Mouse (Mus musculus) kidney, adult 2 months (tissue): ENCODE data around the gene Vmn1r237. TPM values are rescaled to one million over a fixed set of nuclear protein-coding genes. Genes with fewer than 3 reads are reported as not detected.

Experiments used
- DNase-seq: peaks from one replicate; pipeline ENCODE4 v3.0.0; 2021
- H3K27ac ChIP-seq: fragments of 200-500 bp; 2 replicates; pipeline ENCODE4 v1.5.1; 2012; ENCODE audit warnings: low read depth, low read length, control low read depth, inconsistent platforms; ENCODE audit not compliant: insufficient read depth
- H3K27me3 ChIP-seq: fragments of 200-500 bp; replicated peaks from 2 replicates; pipeline ENCODE4 v1.6.1; 2012; ENCODE audit warnings: mild to moderate bottlenecking, moderate library complexity, low read length, inconsistent platforms; ENCODE audit not compliant: control insufficient read depth, insufficient read depth
- H3K36me3 ChIP-seq: fragments of 200-500 bp; 2 replicates; pipeline ENCODE4 v1.6.1; 2012; ENCODE audit warnings: mild to moderate bottlenecking, moderate library complexity, low read length, inconsistent platforms; ENCODE audit not compliant: control insufficient read depth, insufficient read depth
- H3K4me1 ChIP-seq: fragments of 200-500 bp; 2 replicates; pipeline ENCODE4 v1.6.1; 2011; ENCODE audit warnings: low read length; ENCODE audit not compliant: control insufficient read depth, insufficient read depth
- H3K4me3 ChIP-seq: fragments of 200-500 bp; 2 replicates; pipeline ENCODE4 v1.5.1; 2011; ENCODE audit warnings: mild to moderate bottlenecking, low read depth, low read length, control low read depth; ENCODE audit not compliant: insufficient read depth
- CTCF ChIP-seq: fragments of 200-500 bp; conservative IDR thresholded peaks from 2 replicates; pipeline ENCODE4 v1.5.1; 2011; ENCODE audit warnings: low read depth, mild to moderate bottlenecking, control low read depth, low read length, moderate library complexity, mixed read lengths; ENCODE audit not compliant: insufficient read depth, insufficient read length
- POLR2A ChIP-seq: fragments of 200-500 bp; IDR thresholded peaks from one replicate; pipeline ENCODE4 v1.6.1; 2011; ENCODE audit warnings: low read depth, low read length, control low read depth
- WGBS: fragments of 180-500 bp; shearing (Covaris S2); methylation state at CpG from one replicate; pipeline ENCODE4 v1.1.7; 2018; 5-methylcytosine and 5-hydroxymethylcytosine counted together
- polyA plus RNA-seq: library from polyadenylated mRNA; depleted of rRNA; stranded (reverse); fragments of >200 nt; gene quantifications from 2 replicates; pipeline ENCODE4 v1.2.3, GENCODE M21; 2012; rRNA removed

The Vmn1r237 gene
- polyA plus RNA-seq: not detected in 2 replicates

- no peak within 1 kb of the TSS for H3K4me3 ChIP-seq
- H3K27ac ChIP-seq: no peak within 1 kb of the TSS
- H3K27me3 ChIP-seq: no peaks in the 10 kb centered on the region
- no peaks in the 10 kb centered on the region for H3K36me3 ChIP-seq
- H3K4me1 ChIP-seq: no peaks in the 10 kb centered on the region
- no peak for TF ChIP-seq POLR2A
- TF ChIP-seq CTCF: no peak
- DNase-seq: no peak
Observed at GRCm38 (mm10) chr17:21311565-21311964, at the start of gene Vmn1r237. Vmn1r237 (plus strand) TSS chr17:21311865.

- WGBS: 10% methylated on average over 4 of the region's 4 CpGs
- H3K36me3 ChIP-seq: no peaks in the 10 kb centered on the region
- no peak overlapping the region for H3K27ac ChIP-seq
- peak; percentile 74 for DNase-seq
- H3K4me1 ChIP-seq: no peaks in the 10 kb centered on the region
- no peaks in the 10 kb centered on the region for H3K27me3 ChIP-seq
- TF ChIP-seq POLR2A: no peak
- peak; percentile 25; the same call in 1 of the 2 replicates for TF ChIP-seq CTCF
- no peak overlapping the region for H3K4me3 ChIP-seq
Observed at GRCm38 (mm10) chr17:21272103-21272502, 39.6 kb upstream of the Vmn1r237 start.

- no peak for DNase-seq
- Histone ChIP-seq H3K27ac (no peak within 1 kb of the TSS), H3K36me3 (no peaks in the 10 kb centered on the region), H3K4me1 (no peaks in the 10 kb centered on the region), H3K27me3 (no peaks in the 10 kb centered on the region), H3K4me3 (no peak within 1 kb of the TSS)
- 72% methylated on average over 3 of the region's 3 CpGs for WGBS
- TF ChIP-seq POLR2A (no peak), CTCF (no peak)
Observed at GRCm38 (mm10) chr17:21282642-21283041, 29.0 kb upstream of the Vmn1r237 start, which contains the start of gene Vmn1r236. Vmn1r236 (plus strand) TSS chr17:21282942.

- no peak for DNase-seq
- TF ChIP-seq POLR2A (no peak), CTCF (no peak)
- H3K27me3 ChIP-seq: no peaks in the 10 kb centered on the region
- H3K27ac ChIP-seq: no peak overlapping the region
- no peak overlapping the region for H3K4me3 ChIP-seq
- no peaks in the 10 kb centered on the region for H3K4me1 ChIP-seq
- H3K36me3 ChIP-seq: no peaks in the 10 kb centered on the region
Observed at GRCm38 (mm10) chr17:21284395-21284794, 27.3 kb upstream of the Vmn1r237 start.

- DNase-seq: no peak
- TF ChIP-seq POLR2A (no peak), CTCF (no peak)
- Histone ChIP-seq H3K4me1 (no peaks in the 10 kb centered on the region), H3K27me3 (no peaks in the 10 kb centered on the region), H3K27ac (no peak overlapping the region), H3K36me3 (no peaks in the 10 kb centered on the region), H3K4me3 (no peak overlapping the region)
Observed at GRCm38 (mm10) chr17:21289695-21290094, 22.0 kb upstream of the Vmn1r237 start.

Other genes with a start within 250 kb of the Vmn1r237 start
- not detected in 2 replicates for gene Vmn1r234, start 85.8 kb upstream of the Vmn1r237 start, polyA plus RNA-seq
- not detected in 2 replicates for gene Vmn1r235, start 55.5 kb upstream of the Vmn1r237 start, polyA plus RNA-seq
- not detected in 2 replicates for gene Vmn1r236, start 28.9 kb upstream of the Vmn1r237 start, polyA plus RNA-seq
- 0.24 and 0.42 TPM in 2 replicates for gene Zfp677, start 71.9 kb downstream of the Vmn1r237 start, polyA plus RNA-seq
- 0.76 and 0.80 TPM in 2 replicates for gene Zfp54, start 111.4 kb downstream of the Vmn1r237 start, polyA plus RNA-seq
- 0.64 and 1.1 TPM in 2 replicates for gene Zfp51, start 138.5 kb downstream of the Vmn1r237 start, polyA plus RNA-seq
- 1.0 and 1.2 TPM in 2 replicates for gene Zfp53, start 177.1 kb downstream of the Vmn1r237 start, polyA plus RNA-seq
- 0.39 and 0.81 TPM in 2 replicates for gene Zfp52, start 223.7 kb downstream of the Vmn1r237 start, polyA plus RNA-seq